Mouse (Mus musculus): ENCODE data around the gene Ovol2.

Gene Ovol2

DNA sequence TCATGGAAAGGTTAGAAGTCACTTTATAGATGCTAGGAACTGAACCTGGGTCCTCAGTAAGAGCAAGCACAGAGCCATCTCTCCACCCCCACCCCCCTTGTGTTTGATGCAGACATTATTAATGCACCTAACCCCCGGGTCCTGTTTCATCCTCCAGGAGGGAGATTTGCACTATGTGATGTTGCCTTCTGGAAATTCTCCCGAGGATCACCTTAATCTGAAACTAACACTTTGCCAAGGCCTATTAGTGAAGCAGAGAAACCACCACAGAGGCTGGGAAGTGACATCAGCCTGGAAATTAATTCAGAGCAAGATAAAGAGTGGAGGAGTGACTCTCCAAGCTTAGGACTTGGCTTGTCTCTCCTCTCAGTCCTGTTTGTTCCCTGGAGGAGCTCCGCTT, 7.7 kb downstream of the Ovol2 start:
- no peak for DNase-seq (ENCODE audit: low spot score in 2 of 2)

GRCm38 (mm10) chr2:144311372-144311771, 20.6 kb downstream of the Ovol2 start:
- DNase-seq (ENCODE audit: low spot score in 2 of 2), result no peak

- DNase-seq (ENCODE audit: low spot score in 2 of 2), result no peak
Measured at GRCm38 (mm10) chr2:144310273-144310672, 21.7 kb downstream of the Ovol2 start.

GRCm38 (mm10) chr2:144308561-144308960, 23.4 kb downstream of the Ovol2 start:
- DNase-seq (ENCODE audit: low spot score in 2 of 2), result no peak

DNA sequence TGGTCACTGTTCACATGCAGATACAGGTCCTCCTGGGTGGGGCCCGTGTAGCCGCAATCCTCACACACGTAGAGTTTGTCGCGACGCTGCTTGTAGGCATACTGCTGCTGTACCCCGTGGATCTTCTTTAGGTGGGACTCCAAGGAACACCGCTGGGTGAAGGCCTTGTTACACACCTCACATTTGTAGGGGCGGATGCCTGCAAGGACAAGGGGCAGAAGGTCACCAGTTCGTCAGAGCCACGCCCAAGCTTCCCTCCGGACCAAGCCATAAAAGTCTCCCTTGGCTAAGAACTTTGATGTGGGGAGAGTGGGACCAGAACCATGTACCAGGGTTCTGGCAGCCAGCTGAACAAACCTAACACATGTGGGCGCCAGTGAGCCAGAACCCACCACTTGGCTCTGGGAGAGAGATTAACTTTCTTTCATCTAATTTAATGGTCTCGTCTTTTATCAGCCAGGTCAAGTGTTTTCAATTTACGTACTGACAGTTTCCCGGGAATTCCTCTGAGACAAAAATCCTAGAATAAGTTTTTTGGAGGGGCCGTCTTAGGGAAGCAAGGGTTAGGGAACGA, 26.1 kb downstream of the Ovol2 start:
- DNase-seq (ENCODE audit: low spot score in 2 of 2), result no peak

GRCm38 (mm10) chr2:144301101-144301500, 30.8 kb downstream of the Ovol2 start:
- DNase-seq (ENCODE audit: low spot score in 2 of 2), result no peak

GRCm38 (mm10) chr2:144299749-144300669, 31.9 kb downstream of the Ovol2 start:
- DNase-seq (ENCODE audit: low spot score in 2 of 2), result no peak

- DNase-seq (ENCODE audit: low spot score in 2 of 2), result no peak
Measured at GRCm38 (mm10) chr2:144295145-144295735, 36.7 kb downstream of the Ovol2 start.

DNA sequence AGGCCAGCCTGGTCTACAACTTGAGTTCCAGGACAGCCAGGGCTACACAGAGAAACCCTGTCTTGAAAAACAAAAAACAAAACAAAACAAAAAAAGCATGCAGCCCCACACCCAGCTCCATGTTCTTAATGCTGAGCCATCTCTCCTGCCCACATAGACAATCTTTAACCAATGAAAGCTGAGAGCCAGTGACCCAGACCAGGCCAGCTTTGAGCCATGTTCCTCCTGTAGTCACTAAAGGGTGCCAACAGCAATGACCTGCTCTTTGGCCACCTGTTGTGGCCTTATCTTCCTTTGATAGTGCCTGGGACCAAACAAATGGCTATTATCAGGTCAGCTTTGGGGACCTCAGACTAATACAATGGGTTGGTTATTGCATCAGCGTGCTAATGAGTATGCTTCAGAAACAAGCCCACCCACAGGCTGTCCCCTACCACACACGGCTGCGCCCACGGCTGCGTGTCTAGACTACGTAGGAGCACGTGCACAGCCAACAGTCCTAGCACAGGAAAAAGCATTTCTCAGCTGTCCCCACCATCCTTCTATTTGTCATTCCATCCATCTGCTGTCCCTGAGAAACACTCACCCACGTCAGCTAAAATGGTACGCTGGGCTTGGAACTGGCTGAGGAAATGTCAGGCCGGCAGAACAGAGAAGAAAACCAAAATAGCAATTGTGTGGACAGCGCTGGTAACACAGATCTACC, 40.2 kb downstream of the Ovol2 start:
- DNase-seq (ENCODE audit: low spot score in 2 of 2), result peak; percentile 32 to 69

DNA sequence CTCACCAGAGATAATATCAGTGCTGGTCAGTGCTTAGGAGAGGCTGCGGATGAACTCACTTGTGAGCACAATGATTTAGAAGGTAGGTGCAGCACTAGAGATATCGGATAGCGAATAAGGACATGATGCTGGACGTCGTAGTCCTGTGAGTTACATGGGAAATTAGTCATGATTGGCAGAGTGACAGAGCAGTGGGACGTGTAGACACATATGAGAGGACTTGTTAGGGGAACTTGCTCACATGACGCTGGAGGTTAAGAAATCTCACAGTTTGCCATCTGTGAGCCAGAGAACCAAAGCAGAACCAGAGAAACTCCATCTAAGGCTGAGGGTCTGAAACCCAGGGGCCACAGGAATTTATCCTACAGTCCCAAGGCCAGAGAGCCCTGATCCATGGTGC, 41.6 kb downstream of the Ovol2 start:
- no peak for DNase-seq (ENCODE audit: low spot score in 2 of 2)

GRCm38 (mm10) chr2:144281417-144281816, 50.5 kb downstream of the Ovol2 start:
- DNase-seq (ENCODE audit: low spot score in 2 of 2), result no peak

DNA sequence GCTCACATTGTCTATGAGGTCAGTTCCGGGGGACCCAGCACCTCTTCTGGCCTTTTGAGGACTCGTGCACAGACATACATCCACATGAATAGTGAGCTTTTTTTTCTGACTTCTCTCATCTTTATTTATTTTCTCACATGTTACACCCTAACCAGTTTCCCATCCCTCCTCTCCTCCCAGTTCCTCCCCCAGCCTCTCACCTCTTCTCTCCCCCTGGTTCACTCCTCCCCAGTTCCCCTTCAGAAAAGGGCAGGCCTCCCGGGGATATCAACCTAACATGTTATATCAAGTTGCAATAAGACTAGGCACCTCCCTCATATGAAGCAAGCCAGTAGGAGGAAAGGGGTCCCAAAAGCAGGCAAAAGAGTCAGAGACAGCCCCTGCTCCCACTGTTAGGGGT, 51.4 kb downstream of the Ovol2 start:
- no peak for DNase-seq (ENCODE audit: low spot score in 2 of 2)

DNA sequence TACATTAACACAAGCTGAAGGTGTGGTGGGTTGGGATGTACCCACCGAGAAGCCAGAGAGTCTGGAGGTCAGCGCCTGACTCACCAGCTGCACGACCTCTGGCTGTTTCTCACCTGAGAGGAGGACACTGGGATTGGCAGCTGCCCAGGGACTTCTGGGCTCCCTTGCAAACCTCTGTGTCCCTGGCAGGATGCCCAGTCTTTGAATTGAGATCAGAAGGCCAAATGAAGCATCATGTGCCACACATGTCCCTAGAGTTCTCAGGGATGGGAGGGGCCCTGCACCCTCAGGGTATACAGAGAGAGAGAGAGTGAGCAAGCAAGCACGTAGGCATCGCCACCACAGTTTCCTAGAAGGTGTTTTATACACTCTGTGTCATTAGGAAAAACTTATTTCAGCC, 52.2 kb downstream of the Ovol2 start:
- no peak for DNase-seq (ENCODE audit: low spot score in 2 of 2)

- DNase-seq (ENCODE audit: low spot score in 2 of 2), result no peak
Measured at GRCm38 (mm10) chr2:144276885-144277284, 55.1 kb downstream of the Ovol2 start.

DNA sequence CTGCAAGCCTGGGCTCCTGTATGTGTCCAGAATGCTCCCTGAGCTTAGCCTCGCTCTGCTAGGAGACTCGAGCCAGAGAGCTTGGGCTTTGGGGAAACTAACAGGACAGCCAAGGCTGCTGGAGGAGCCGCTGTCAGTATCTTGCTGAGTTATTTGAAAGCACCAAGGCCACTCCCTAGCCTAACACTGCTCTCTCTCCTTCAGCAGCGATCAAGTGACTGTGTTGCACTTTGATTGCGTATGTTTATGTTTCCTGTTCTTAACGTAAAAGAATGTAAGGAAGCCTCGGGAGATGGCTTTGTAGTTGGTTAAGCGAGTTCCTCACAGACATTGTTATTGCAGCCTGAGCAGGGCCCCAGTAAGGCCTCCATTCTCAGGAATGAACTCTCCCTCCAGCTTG, 57.2 kb downstream of the Ovol2 start:
- DNase-seq (ENCODE audit: low spot score in 2 of 2), result no peak

DNA sequence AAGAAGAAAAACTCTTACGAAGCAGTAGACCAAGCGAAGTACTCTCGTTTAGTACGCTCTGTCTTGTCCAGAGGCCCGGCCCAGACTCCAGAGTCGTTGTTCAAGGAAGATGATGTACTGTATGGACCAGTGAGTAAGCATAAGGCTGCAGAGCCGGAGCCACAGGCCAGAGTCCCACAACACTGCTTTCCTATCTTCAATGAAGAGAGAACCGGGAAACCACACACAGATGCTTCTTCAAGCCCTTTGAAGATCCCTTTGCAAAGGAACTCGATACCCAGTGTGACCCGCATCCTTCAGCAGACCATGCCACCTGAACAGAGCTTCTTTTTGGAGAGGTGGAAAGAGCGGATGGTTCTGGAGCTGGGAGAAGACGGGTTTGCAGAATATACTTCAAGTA, 59.9 kb downstream of the Ovol2 start:
- no peak for DNase-seq (ENCODE audit: low spot score in 2 of 2)

GRCm38 (mm10) chr2:144270507-144271420, 61.2 kb downstream of the Ovol2 start, which contains the start of the genes Mgme1 and Snx5:
Gene Mgme1, plus strand, starts transcription at chr2:144270663.
Gene Snx5, minus strand, starts transcription at chr2:144270906.
- peak; percentile 91 to 95 for DNase-seq (ENCODE audit: low spot score in 2 of 2)

- no peak for DNase-seq (ENCODE audit: low spot score in 2 of 2)
Measured at GRCm38 (mm10) chr2:144269679-144270475, 62.1 kb downstream of the Ovol2 start.

- no peak for DNase-seq (ENCODE audit: low spot score in 2 of 2)
Measured at GRCm38 (mm10) chr2:144269306-144269650, 62.7 kb downstream of the Ovol2 start.

All from frontal cortex, postnatal 10 days (tissue).